In genomic region chr15:97498375-97498774, GRCm38 (mm10) we compare ENCODE assay signal across 9 mouse cellular contexts.
DNase-seq lines count a peak whose midpoint lies in the region; ATAC-seq and TF ChIP-seq lines count a peak whose summit lies in the region.
"Had no signal": no experiment of that assay in that cellular context is flagged by ENCODE, and none has a peak within 500 bp of the region (broad histone marks: within the 10 kb centered on the region; RNA-seq: fewer than 3 reads in every experiment).

No protein-coding gene starts in this region.

- H3K4me3 ChIP-seq in kidney, adult 2 months (ENCODE audit: insufficient read depth, low read depth, low read length) = no peak overlapping the region
- H3K4me3 ChIP-seq in ES-Bruce4 (ENCODE audit: low read depth, low read length) = no peak overlapping the region
- no peak overlapping the region for H3K4me3 ChIP-seq in lung, adult 2 months (replicated peaks; ENCODE audit: extremely low read depth, low read depth, low read length)
- no peak overlapping the region for H3K4me3 ChIP-seq in stomach, postnatal 0 days (ENCODE audit: low read depth, low read length)
- H3K4me3 ChIP-seq in hindbrain, embryonic 12.5 days = no peak overlapping the region
- H3K4me3 ChIP-seq: midbrain, embryonic 15.5 days had no signal

- no peak for TF ChIP-seq POLR2A in kidney, adult 2 months (IDR thresholded peaks at IDR 0.05; ENCODE audit: low read depth, low read length)
- TF ChIP-seq POLR2A in ES-Bruce4 (IDR thresholded peaks at IDR 0.05; ENCODE audit: insufficient read depth, low read length) = no peak
- no peak for TF ChIP-seq POLR2A in lung, adult 2 months (IDR thresholded peaks at IDR 0.05; ENCODE audit: borderline replicate concordance, extremely low read depth, low read depth, low read length)

- H3K27ac ChIP-seq in kidney, adult 2 months (ENCODE audit: insufficient read depth, low read depth, low read length) = no peak overlapping the region
- H3K27ac ChIP-seq in ES-Bruce4 (ENCODE audit: insufficient read depth, low read length) = no peak overlapping the region
- H3K27ac ChIP-seq in stomach, postnatal 0 days (replicated peaks) = no peak overlapping the region
- no peak overlapping the region for H3K27ac ChIP-seq in hindbrain, embryonic 12.5 days
- H3K27ac ChIP-seq: midbrain, embryonic 15.5 days had no signal

- no peaks in the 10 kb centered on the region for H3K27me3 ChIP-seq in kidney, adult 2 months (replicated peaks; ENCODE audit: control insufficient read depth, insufficient read depth, low read length)
- H3K27me3 ChIP-seq in ES-Bruce4 (ENCODE audit: control insufficient read depth, insufficient read depth, low read length, poor library complexity, severe bottlenecking) = no peaks in the 10 kb centered on the region
- H3K27me3 ChIP-seq in stomach, postnatal 0 days (ENCODE audit: control insufficient read depth, insufficient read depth, low read length) = no peaks in the 10 kb centered on the region
- H3K27me3 ChIP-seq in hindbrain, embryonic 12.5 days = no peaks in the 10 kb centered on the region
- H3K27me3 ChIP-seq: midbrain, embryonic 15.5 days had no signal

- peaks cover under 1% of the 10 kb centered on the region; the same call in 1 of the 2 replicates for H3K9me3 ChIP-seq in ES-Bruce4 (replicated peaks; ENCODE audit: control insufficient read depth, insufficient read depth, low read length, poor library complexity, severe bottlenecking)
- no peaks in the 10 kb centered on the region for H3K9me3 ChIP-seq in stomach, postnatal 0 days (ENCODE audit: control insufficient read depth, low read length)
- H3K9me3 ChIP-seq in hindbrain, embryonic 12.5 days (replicated peaks) = peaks cover 7% of the 10 kb centered on the region; the same call in 1 of the 2 replicates
- H3K9me3 ChIP-seq: midbrain, embryonic 15.5 days had no signal

- no peak for ATAC-seq in stomach, postnatal 0 days (ENCODE audit: low FRiP score, low TSS enrichment)
- no peak for ATAC-seq in hindbrain, embryonic 12.5 days (ENCODE audit: low FRiP score)
- ATAC-seq: midbrain, embryonic 15.5 days had no signal

- intact Hi-C loops in gastrocnemius, postnatal 14 days (cut with DNase I; ENCODE audit: low total_unique reads) = no loop called here

- H3K36me3 ChIP-seq in kidney, adult 2 months (ENCODE audit: control insufficient read depth, insufficient read depth, low read length) = no peaks in the 10 kb centered on the region
- H3K36me3 ChIP-seq in ES-Bruce4 (ENCODE audit: control insufficient read depth, insufficient read depth, low read length, poor library complexity, severe bottlenecking) = no peaks in the 10 kb centered on the region
- H3K36me3 ChIP-seq in stomach, postnatal 0 days (ENCODE audit: control insufficient read depth, insufficient read depth, low read length) = no peaks in the 10 kb centered on the region
- H3K36me3 ChIP-seq in hindbrain, embryonic 12.5 days = no peaks in the 10 kb centered on the region
- H3K36me3 ChIP-seq: midbrain, embryonic 15.5 days had no signal

- no peaks in the 10 kb centered on the region for H3K4me1 ChIP-seq in kidney, adult 2 months (ENCODE audit: control insufficient read depth, insufficient read depth, low read length)
- H3K4me1 ChIP-seq in ES-Bruce4 (ENCODE audit: control insufficient read depth, insufficient read depth, low read length) = no peaks in the 10 kb centered on the region
- H3K4me1 ChIP-seq in lung, adult 2 months (ENCODE audit: control insufficient read depth, insufficient read depth, low read length) = no peaks in the 10 kb centered on the region
- H3K4me1 ChIP-seq in stomach, postnatal 0 days (replicated peaks; ENCODE audit: control insufficient read depth, insufficient read depth) = no peaks in the 10 kb centered on the region
- H3K4me1 ChIP-seq in hindbrain, embryonic 12.5 days = no peaks in the 10 kb centered on the region
- H3K4me1 ChIP-seq: midbrain, embryonic 15.5 days had no signal

- DNase-seq in kidney, adult 2 months = peak; percentile 6
- DNase-seq in kidney, adult 11 months = no peak
- peak; percentile 8 for DNase-seq in lung, adult 2 months
- DNase-seq in stomach, postnatal 0 days (ENCODE audit: low spot score) = no peak
- DNase-seq in left cerebral cortex, adult 18-20 months (ENCODE audit: low spot score in 2 of 2) = no peak
- no peak for DNase-seq in gastrocnemius, postnatal 14 days

- no peak overlapping the region for H3K4me2 ChIP-seq in stomach, postnatal 0 days (replicated peaks; ENCODE audit: low read depth)
- no peak overlapping the region for H3K4me2 ChIP-seq in hindbrain, embryonic 12.5 days (replicated peaks)
- H3K4me2 ChIP-seq: midbrain, embryonic 15.5 days had no signal

- TF ChIP-seq EP300 in ES-Bruce4 (IDR thresholded peaks at IDR 0.05; ENCODE audit: insufficient read depth, low read depth, low read length) = no peak
- no peak for TF ChIP-seq EP300 in stomach, postnatal 0 days (optimal IDR thresholded peaks at IDR 0.05)

- 0 out of 2 replicates have a peak, but pooled peaks have one; percentile 30 for TF ChIP-seq CTCF in kidney, adult 2 months (conservative IDR thresholded peaks at IDR 0.05; ENCODE audit: insufficient read depth, insufficient read length, low read depth, low read length)
- TF ChIP-seq CTCF in ES-Bruce4 (IDR thresholded peaks at IDR 0.05; ENCODE audit: low read depth, low read length) = peak; percentile 16
- TF ChIP-seq CTCF in lung, adult 2 months (IDR thresholded peaks at IDR 0.05; ENCODE audit: insufficient read depth, low read length) = no peak
- peak; percentile 36; the same call in 1 of the 2 replicates for TF ChIP-seq CTCF in stomach, postnatal 0 days (IDR thresholded peaks at IDR 0.05; ENCODE audit: low read depth)

- 93% methylated on average over 3 of the region's 3 CpGs for WGBS in kidney, adult 2 months
- 85% methylated on average over 3 of the region's 3 CpGs for WGBS in lung, adult 2 months
- WGBS in stomach, postnatal 0 days = 88% methylated on average over 3 of the region's 3 CpGs
- 80% methylated on average over 3 of the region's 3 CpGs for WGBS in hindbrain, embryonic 12.5 days

- no peak overlapping the region for H3K9ac ChIP-seq in ES-Bruce4 (ENCODE audit: low read depth, poor library complexity, severe bottlenecking)
- H3K9ac ChIP-seq in stomach, postnatal 0 days (ENCODE audit: low read length) = no peak overlapping the region
- no peak overlapping the region for H3K9ac ChIP-seq in hindbrain, embryonic 12.5 days
- H3K9ac ChIP-seq: midbrain, embryonic 15.5 days had no signal

Comparison
In these comparisons a context has a peak if more than half of its experiments do, and no peak if none do; other contexts are left out.
1. DNase-seq: peak in kidney, adult 2 months (single experiment) and lung, adult 2 months (single experiment); none in kidney, adult 11 months (single experiment), stomach, postnatal 0 days (single experiment), left cerebral cortex, adult 18-20 months (0 of 2) and gastrocnemius, postnatal 14 days (single experiment).